Mouse (Mus musculus) adrenal gland, postnatal 36 days (tissue): ENCODE measurements around the gene Gm10377. TPM values are rescaled to one million over a fixed set of nuclear protein-coding genes. Genes with fewer than 3 reads are reported as not detected.
"Not testable (repeated sequence)": the region's sequence is repeated elsewhere in the genome, so short reads cannot be mapped to it uniquely, and the experiment has no call there.

ENCODE experiments used
- DNase-seq, 2 experiments: peaks; one replicate each; pipeline ENCODE4 v3.0.0; 2021; ENCODE audit warnings: mixed read lengths in 1 of 2
- long read RNA-seq, 2 experiments: library from polyadenylated mRNA; stranded (forward); transcript quantifications; one replicate each; pipeline ENCODE4 v2.0.0; 2021; ENCODE audit warnings: borderline sequencing depth in 2 of 2
- total RNA-seq, 2 experiments: library from RNA; stranded (reverse); gene quantifications; 2 replicates each; pipeline ENCODE4 v1.2.3; 2021

The Gm10377 gene
- total RNA-seq: not detected
- long read RNA-seq, experiment 1: 0 reads
- long read RNA-seq, experiment 2: 0 reads

DNA sequence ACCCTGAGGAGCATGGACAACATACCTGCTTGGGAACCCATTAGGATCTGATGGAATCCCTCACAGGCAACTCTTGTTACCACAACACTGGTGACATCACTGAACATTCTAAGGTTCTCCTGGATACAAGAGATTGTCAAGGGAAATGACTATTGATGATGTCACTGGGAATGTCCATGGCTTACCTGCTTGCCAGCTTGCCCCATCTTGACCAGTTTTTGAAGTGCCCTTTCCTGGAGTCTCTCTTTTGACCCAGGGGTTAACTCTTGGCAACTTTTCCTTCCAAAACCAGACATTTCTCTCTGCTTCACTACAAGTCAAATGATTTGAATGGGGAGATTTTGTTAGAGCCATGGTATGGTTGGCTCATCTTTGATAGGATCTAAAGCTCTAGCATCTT, at the start of gene Gm10377:
Gene Gm10377, minus strand, starts transcription at position 101 of the 400 bp plus-strand sequence.
- DNase-seq: not testable (repeated sequence)

GRCm38 (mm10) chr14:42768721-42769120, 29.1 kb downstream of the Gm10377 start, which contains the start of gene Gm3015:
TSS of gene Gm3015 (minus strand) at chr14:42768821.
- not testable (repeated sequence) for DNase-seq

Other genes starting within 250 kb of the Gm10377 start
- not detected for gene Gm17124, start 198.1 kb downstream of the Gm10377 start, total RNA-seq
- not detected for gene Gm3633, start 156.1 kb downstream of the Gm10377 start, total RNA-seq
- gene Gm10378, start 142.0 kb downstream of the Gm10377 start, total RNA-seq: not detected
- not detected for gene Gm3015, start 29.2 kb downstream of the Gm10377 start, total RNA-seq
- not detected for gene Gm21977, start 55.5 kb upstream of the Gm10377 start, total RNA-seq
- not detected for gene Gm8082, start 195.6 kb upstream of the Gm10377 start, total RNA-seq
- not detected for gene Gm10376, start 217.6 kb upstream of the Gm10377 start, total RNA-seq